Mouse (Mus musculus) midbrain, embryonic 13.5 days (tissue): ENCODE measurements around the gene Sh3bp4. TPM values are rescaled to one million over a fixed set of nuclear protein-coding genes. Genes with fewer than 3 reads are reported as not detected.

Experiments
- ATAC-seq: fragments of 200-750 bp; cut with Nextera tagmentation; 2 replicates; pipeline ENCODE4 v1.8.0; 2017; ENCODE audit warnings: mild to moderate bottlenecking, moderate TSS enrichment, moderate library complexity
- H3K27ac ChIP-seq: fragments of 300-500 bp; sonication (generic); 2 replicates; pipeline ENCODE4 v1.5.1; 2015; ENCODE audit warnings: inconsistent platforms, mild to moderate bottlenecking, moderate library complexity
- H3K27me3 ChIP-seq: fragments of 300-500 bp; sonication (generic); 2 replicates; pipeline ENCODE4 v1.6.1; 2015; ENCODE audit warnings: mild to moderate bottlenecking, inconsistent platforms
- H3K36me3 ChIP-seq: fragments of 300-500 bp; sonication (generic); 2 replicates; pipeline ENCODE4 v1.6.1; 2015; ENCODE audit warnings: mild to moderate bottlenecking, inconsistent platforms
- H3K4me1 ChIP-seq: fragments of 300-500 bp; sonication (generic); replicated peaks from 2 replicates; pipeline ENCODE4 v1.6.1; 2015; ENCODE audit warnings: inconsistent platforms
- H3K4me2 ChIP-seq: fragments of 300-500 bp; sonication (generic); replicated peaks from 2 replicates; pipeline ENCODE4 v1.6.1; 2015; ENCODE audit warnings: moderate library complexity, mild to moderate bottlenecking, inconsistent platforms
- H3K4me3 ChIP-seq: fragments of 300-500 bp; sonication (generic); replicated peaks from 2 replicates; pipeline ENCODE4 v1.5.1; 2015; ENCODE audit warnings: mild to moderate bottlenecking, inconsistent platforms
- H3K9ac ChIP-seq: fragments of 300-500 bp; sonication (generic); replicated peaks from 2 replicates; pipeline ENCODE4 v1.6.1; 2015; ENCODE audit warnings: mild to moderate bottlenecking, inconsistent platforms
- H3K9me3 ChIP-seq: fragments of 300-500 bp; sonication (generic); 2 replicates; pipeline ENCODE4 v1.6.1; 2016; ENCODE audit warnings: mild to moderate bottlenecking, inconsistent platforms
- WGBS: fragments of 180-500 bp; shearing (Covaris S2); methylation state at CpG from one replicate; pipeline ENCODE4 v1.1.7; 2015; 5-methylcytosine and 5-hydroxymethylcytosine counted together
- polyA plus RNA-seq: library from polyadenylated mRNA; unstranded; fragments of >200 nt; fragmentation: Nextera tagmentation; extraction: Ambion mirVana; gene quantifications from 2 replicates; pipeline ENCODE4 v1.2.1, GENCODE M21; 2015

Gene Sh3bp4
- polyA plus RNA-seq, 1 experiment from 2014 or later = 13.2 TPM

DNA sequence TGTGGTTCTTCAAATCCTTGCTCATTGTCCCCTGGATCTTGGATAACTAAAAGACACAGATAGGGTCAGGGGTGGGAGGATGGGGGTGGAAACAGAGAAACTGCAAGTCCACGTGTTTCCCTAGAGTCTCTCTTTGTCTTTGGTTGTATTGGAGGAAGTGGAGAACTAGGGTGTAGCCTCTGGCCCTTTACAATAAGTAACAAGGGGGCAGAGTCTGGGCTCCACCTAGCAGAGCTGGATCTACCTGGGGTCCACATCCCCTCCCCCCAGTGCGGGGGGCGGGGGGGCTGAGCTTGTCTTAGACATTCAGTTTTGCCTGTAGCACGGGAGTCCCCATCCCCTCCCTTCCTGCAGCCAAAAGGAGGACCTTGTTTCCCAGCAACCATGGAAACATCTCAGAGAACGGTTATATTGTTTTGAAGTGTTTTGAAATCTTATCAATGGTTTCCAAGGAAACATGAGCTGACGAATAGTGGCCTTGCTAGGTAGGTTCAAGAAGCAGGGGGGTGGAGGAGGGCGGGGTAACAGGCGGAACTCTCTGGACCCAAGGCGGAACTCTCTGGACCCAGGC is 113.1 kb downstream of the Sh3bp4 start:
- WGBS = 3% methylated on average over 9 of the region's 9 CpGs
- H3K27ac ChIP-seq = peak overlapping the region; percentile 44; the same call in 1 of the 2 replicates
- H3K4me1 ChIP-seq = peaks cover 21% of the 10 kb centered on the region
- no peaks in the 10 kb centered on the region for H3K9me3 ChIP-seq
- H3K27me3 ChIP-seq = no peaks in the 10 kb centered on the region
- H3K9ac ChIP-seq = no peak overlapping the region
- no peak overlapping the region for H3K4me3 ChIP-seq
- no peaks in the 10 kb centered on the region for H3K36me3 ChIP-seq
- H3K4me2 ChIP-seq = peak overlapping the region; percentile 39
- peak; percentile 81 for ATAC-seq

DNA sequence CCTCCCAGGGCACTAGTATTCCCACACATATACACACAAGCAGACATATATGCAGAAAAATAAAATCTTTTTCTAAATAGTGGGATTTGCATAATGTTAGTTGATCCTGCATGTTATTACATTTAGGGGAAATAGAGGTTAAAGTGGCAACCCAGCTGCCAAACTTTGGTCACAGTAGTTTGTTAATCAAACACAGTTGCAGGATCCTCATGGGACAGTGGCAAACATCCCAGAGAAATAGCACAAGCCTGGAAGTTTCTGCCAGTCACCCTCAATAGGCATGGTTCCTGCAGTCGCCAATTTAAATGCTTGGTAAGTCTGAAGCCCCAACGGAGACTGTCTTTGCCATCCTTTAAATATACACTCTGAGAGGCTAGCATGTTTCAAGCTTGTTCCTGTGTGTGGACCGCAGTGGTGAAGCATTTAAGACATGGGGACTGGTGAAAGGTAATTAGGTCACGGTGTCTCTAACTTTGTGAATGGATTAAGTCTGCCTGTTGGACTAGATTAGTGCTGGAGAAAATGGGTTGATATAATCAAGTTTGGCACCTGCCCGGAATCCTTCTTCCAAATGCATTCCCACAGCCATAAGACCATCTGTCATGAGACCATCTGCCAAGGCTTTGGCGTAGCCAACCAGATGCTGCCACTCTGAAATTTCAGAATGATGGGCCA is 114.0 kb downstream of the Sh3bp4 start:
- Histone ChIP-seq H3K27me3 (no peaks in the 10 kb centered on the region), H3K4me3 (no peak overlapping the region), H3K9ac (no peak overlapping the region), H3K36me3 (no peaks in the 10 kb centered on the region), H3K27ac (peak overlapping the region; percentile 65; the same call in 1 of the 2 replicates), H3K4me1 (peaks cover 22% of the 10 kb centered on the region), H3K4me2 (no peak overlapping the region; the same call in 1 of the 2 replicates), H3K9me3 (no peaks in the 10 kb centered on the region)
- ATAC-seq = peak; percentile 20; the same call in 1 of the 2 replicates
- 50% methylated on average over 6 of the region's 6 CpGs for WGBS

DNA sequence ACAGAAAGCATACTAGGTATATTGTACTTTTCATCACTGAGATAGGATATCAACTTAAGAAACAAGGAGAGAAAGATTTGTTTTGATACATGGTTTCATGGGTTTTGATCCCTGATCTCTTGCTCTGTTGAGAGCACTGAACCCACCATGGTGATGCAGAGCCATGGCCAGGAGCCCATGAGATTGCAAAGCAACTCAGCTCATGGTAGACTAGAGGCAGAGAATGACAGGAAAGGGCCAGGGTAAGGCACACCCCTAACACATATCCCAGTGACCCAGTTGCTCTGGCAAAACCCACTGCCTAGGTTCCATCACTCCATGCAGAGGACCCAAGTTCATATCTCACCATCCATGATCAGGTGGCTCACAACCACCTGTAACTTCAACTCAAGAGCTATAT is 114.6 kb downstream of the Sh3bp4 start:
- Histone ChIP-seq H3K4me1 (peaks cover 24% of the 10 kb centered on the region), H3K27me3 (no peaks in the 10 kb centered on the region), H3K36me3 (no peaks in the 10 kb centered on the region), H3K9ac (no peak overlapping the region), H3K4me3 (no peak overlapping the region), H3K27ac (no peak overlapping the region), H3K9me3 (no peaks in the 10 kb centered on the region), H3K4me2 (no peak overlapping the region)
- no peak for ATAC-seq

DNA sequence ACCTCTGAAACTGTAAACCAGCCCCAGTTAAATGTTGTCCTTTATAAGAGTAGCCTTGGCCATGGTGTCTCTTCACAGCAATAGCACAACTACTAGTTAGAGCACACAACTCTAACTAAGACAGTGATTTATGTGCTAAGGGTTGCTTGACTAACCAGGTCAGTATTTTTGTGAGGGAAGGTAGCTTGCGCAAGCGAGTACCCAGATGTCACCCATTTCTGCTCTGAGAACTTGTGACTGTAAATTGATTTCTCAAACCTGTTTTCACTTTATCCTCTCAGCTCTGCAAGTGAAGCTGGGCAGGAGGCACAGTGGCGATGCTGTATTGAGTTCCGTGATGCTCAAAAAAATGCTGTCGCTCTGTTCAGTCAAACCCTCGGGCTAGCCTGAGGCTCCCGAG is 117.2 kb downstream of the Sh3bp4 start:
- no peak overlapping the region for H3K4me2 ChIP-seq
- peaks cover 29% of the 10 kb centered on the region for H3K4me1 ChIP-seq
- no peak overlapping the region for H3K9ac ChIP-seq
- WGBS = 87% methylated on average over 7 of the region's 7 CpGs
- H3K9me3 ChIP-seq = no peaks in the 10 kb centered on the region
- no peak overlapping the region for H3K4me3 ChIP-seq
- no peaks in the 10 kb centered on the region for H3K27me3 ChIP-seq
- no peak overlapping the region for H3K27ac ChIP-seq
- ATAC-seq = no peak
- no peaks in the 10 kb centered on the region for H3K36me3 ChIP-seq

DNA sequence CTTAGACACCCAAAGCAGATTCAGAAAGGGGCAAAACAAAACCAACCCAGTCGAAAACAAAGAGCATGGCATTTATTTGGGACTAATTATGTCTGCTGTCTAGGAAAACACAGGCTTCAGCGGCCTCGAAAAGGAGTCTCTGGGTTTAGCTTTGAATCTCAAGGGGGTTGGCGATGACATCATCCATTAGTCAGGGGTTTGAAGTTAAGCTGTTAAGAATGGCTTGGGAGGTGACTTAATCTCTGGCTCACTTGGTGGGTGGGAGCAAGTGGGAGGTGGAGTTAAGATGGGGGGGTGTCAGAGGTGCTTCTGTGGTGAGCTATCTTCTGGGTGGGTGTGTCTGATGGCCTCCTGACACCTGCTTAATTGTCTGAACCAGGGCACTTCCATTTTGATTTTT is 117.9 kb downstream of the Sh3bp4 start:
- no peaks in the 10 kb centered on the region for H3K27me3 ChIP-seq
- H3K36me3 ChIP-seq = no peaks in the 10 kb centered on the region
- ATAC-seq = no peak
- WGBS = 13% methylated on average over 4 of the region's 4 CpGs
- H3K4me3 ChIP-seq = no peak overlapping the region
- H3K9me3 ChIP-seq = no peaks in the 10 kb centered on the region
- peaks cover 23% of the 10 kb centered on the region for H3K4me1 ChIP-seq
- H3K27ac ChIP-seq = no peak overlapping the region
- no peak overlapping the region for H3K9ac ChIP-seq
- H3K4me2 ChIP-seq = no peak overlapping the region

DNA sequence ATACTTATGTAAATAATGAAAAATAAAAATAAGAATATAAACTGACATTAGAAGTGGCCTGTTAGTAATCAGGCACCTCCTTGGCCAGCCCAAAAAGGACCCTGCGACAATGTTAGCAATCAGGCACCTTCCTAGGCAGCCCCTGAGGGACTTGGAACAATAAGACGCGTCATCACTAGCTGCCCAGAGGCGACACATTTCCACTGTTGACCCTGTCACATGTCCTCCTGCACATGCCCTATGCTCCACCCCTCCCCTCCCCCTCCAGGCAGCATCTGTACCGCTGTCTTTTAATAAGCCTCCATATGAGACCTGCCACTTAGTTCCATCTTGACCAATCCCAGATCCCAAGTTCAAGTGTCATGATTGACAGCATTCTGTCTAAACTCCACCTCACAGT is 119.0 kb downstream of the Sh3bp4 start:
- no peak overlapping the region for H3K4me2 ChIP-seq
- no peaks in the 10 kb centered on the region for H3K36me3 ChIP-seq
- no peaks in the 10 kb centered on the region for H3K27me3 ChIP-seq
- H3K4me1 ChIP-seq = peaks cover 12% of the 10 kb centered on the region; the same call in 1 of the 2 replicates
- H3K9ac ChIP-seq = no peak overlapping the region
- no peak overlapping the region for H3K27ac ChIP-seq
- no peak overlapping the region for H3K4me3 ChIP-seq
- no peaks in the 10 kb centered on the region for H3K9me3 ChIP-seq
- ATAC-seq = no peak
- 66% methylated on average over 5 of the region's 5 CpGs for WGBS

DNA sequence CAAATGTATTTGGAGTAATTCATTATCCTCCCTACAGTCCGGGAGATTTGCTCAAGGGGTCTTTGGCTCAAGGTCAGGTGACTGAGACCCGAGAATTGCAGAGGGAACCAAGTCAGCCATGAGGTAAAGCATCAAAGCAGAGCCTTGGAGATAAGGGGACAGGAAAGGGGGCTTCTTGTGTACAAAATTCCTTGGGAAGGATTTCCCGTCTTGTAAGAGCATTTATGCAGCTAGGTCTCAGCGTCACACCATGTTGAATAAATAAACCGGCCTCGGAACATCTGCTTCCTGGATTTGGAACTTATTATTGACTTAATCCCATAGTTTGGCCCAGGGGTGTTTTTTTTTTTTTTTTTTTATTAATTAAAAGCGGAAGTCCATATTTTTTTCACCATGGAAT is 120.4 kb downstream of the Sh3bp4 start:
- Histone ChIP-seq H3K36me3 (no peaks in the 10 kb centered on the region), H3K4me3 (no peak overlapping the region), H3K9me3 (no peaks in the 10 kb centered on the region), H3K9ac (no peak overlapping the region), H3K4me1 (peaks cover 10% of the 10 kb centered on the region; the same call in 1 of the 2 replicates), H3K4me2 (no peak overlapping the region), H3K27ac (peak overlapping the region; percentile 21; the same call in 1 of the 2 replicates), H3K27me3 (no peaks in the 10 kb centered on the region)
- no peak for ATAC-seq
- WGBS = 41% methylated on average over 7 of the region's 7 CpGs

DNA sequence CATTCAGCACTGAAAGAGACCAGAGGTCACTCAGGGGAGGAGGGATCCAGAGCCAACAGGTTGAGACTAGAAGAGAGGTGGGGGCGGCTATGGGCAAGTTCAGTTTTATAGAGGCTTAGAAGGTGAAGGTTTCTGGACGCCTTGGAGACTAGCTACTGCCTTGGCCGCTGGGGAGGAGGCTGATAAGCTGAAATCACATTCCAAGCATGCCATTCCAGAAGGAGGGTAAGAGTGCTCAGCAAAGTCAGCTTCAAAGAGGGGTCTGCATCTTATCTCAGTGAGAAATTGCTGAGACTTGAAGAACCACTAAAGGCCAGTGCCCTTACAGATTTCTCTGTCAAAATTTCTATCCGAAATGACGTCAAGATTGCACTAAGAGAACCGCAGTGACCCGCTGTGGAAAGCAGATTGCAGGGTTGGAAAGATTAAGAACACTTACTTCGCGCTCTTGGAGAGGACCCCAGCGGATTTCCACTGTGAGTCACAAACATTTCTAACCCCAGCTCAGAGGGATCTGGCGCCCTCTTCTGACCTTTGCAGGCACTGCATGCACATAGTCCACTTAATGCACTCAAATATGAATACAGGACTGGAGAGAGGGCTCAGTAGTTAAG is 121.0 kb downstream of the Sh3bp4 start:
- Histone ChIP-seq H3K27me3 (no peaks in the 10 kb centered on the region), H3K4me3 (no peak overlapping the region), H3K27ac (no peak overlapping the region), H3K4me1 (peaks cover 10% of the 10 kb centered on the region; the same call in 1 of the 2 replicates), H3K9me3 (no peaks in the 10 kb centered on the region), H3K4me2 (no peak overlapping the region), H3K9ac (no peak overlapping the region), H3K36me3 (no peaks in the 10 kb centered on the region)
- 17% methylated on average over 11 of the region's 11 CpGs for WGBS
- no peak for ATAC-seq

DNA sequence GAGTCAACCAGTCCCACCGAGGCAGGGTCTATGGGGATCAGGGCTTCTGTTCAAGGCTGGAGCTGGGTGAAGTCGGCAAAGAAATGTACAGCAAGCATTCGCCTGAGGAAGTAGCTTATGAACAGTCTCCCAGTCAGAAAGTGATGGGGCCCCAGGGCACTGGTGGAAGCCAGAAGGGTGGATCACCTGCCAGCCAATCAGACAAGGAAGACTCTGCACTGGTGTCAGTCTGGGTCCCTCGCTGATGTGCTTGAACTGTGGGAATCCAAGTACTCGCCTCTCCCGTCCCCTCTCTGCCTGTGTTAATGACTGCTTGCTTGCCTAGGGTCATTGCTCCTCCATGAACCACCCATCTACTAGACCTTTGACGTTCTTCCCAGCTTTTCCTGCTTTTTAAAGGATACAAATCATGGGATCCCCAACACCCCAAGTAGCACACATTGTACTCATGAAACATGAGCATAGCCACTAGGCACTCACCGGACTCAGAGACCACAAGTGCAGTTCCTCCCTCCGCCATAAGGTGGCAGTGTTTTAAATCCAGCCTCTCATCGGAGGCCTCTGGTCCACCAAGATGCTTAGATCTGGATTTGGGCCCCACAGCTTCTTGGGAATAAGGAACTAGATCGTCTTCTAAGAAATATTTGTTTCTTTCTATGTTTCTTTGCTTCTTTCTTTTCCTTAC is 122.5 kb downstream of the Sh3bp4 start:
- Histone ChIP-seq H3K27ac (no peak overlapping the region), H3K9me3 (no peaks in the 10 kb centered on the region), H3K27me3 (no peaks in the 10 kb centered on the region; the same call in 1 of the 2 replicates), H3K9ac (no peak overlapping the region), H3K4me3 (no peak overlapping the region), H3K4me2 (no peak overlapping the region), H3K36me3 (no peaks in the 10 kb centered on the region), H3K4me1 (peaks cover 10% of the 10 kb centered on the region; the same call in 1 of the 2 replicates)
- 76% methylated on average over 11 of the region's 11 CpGs for WGBS
- no peak for ATAC-seq

DNA sequence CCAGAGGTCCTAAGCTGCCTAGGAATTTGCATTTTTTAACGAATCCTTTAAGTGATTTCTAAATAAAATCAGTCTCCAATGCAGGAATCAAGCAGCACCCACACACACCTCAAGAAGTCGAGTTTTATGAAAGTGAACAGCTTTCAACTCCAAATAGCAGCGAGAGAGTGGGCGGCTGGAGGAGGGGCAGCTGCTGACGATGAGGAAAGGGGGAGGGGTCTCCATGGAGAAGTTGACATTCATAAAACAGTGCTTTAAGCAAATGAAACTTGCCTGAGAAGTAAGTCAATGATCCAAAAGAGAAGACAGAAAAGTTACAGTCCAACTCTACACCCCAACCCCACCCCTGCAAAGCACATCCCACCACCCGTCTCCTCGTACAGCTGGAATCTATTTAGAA is 123.4 kb downstream of the Sh3bp4 start:
- Histone ChIP-seq H3K4me1 (peaks cover 10% of the 10 kb centered on the region; the same call in 1 of the 2 replicates), H3K27me3 (no peaks in the 10 kb centered on the region; the same call in 1 of the 2 replicates), H3K4me3 (no peak overlapping the region), H3K36me3 (no peaks in the 10 kb centered on the region), H3K27ac (no peak overlapping the region), H3K4me2 (no peak overlapping the region), H3K9ac (no peak overlapping the region), H3K9me3 (no peaks in the 10 kb centered on the region)
- WGBS = 85% methylated on average over 7 of the region's 7 CpGs
- ATAC-seq = no peak

DNA sequence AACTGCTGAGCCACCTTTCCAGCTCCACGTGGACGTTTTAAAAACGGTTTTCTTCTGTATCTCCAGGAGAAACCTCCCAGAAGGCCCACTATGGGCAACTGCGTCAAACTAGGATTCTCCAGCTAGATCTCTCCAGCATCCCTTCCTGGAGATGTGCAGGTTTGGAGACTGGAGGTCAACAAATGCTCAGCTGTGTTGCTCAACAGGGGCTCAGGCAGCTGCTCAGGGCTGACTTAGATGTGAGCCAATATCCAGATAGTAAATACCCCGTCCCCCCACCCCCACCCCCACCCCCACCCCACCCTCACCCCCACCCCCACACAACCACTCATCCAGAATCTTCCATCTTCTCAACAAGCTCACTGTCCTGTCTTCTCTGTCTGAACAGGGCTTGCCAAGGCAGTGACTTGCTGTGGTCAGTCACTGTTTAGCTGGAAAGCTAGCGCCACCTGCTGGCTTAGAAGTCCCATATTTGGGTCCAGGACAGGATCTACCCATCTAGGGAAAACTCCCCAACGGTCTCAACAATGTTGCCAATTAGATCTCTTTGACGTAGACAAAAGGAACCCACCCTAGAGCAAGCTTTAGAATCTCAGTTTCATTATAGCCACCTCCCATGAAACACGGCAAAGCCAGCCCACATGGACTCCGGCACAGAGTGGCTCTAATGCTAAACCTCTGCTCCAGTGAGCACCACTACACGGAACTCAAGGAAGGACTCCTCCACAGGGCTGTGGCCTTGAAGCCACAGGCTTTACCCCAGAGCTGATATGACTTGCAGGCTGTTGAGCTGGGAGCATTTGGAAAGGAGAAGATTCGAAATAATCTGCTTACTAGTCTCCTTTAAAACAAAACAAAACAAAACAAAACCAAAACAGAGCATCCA is 125.9 kb downstream of the Sh3bp4 start:
- ATAC-seq = peak; percentile 90
- H3K9ac ChIP-seq = no peak overlapping the region
- H3K9me3 ChIP-seq = no peaks in the 10 kb centered on the region
- WGBS = 54% methylated on average over 11 of the region's 12 CpGs
- no peak overlapping the region for H3K27ac ChIP-seq
- H3K4me3 ChIP-seq = no peak overlapping the region
- H3K4me1 ChIP-seq = no peaks in the 10 kb centered on the region
- H3K4me2 ChIP-seq = no peak overlapping the region
- H3K27me3 ChIP-seq = no peaks in the 10 kb centered on the region; the same call in 1 of the 2 replicates
- H3K36me3 ChIP-seq = no peaks in the 10 kb centered on the region
